8 mouse cellular contexts compared by ENCODE assay signal in the genomic region with DNA sequence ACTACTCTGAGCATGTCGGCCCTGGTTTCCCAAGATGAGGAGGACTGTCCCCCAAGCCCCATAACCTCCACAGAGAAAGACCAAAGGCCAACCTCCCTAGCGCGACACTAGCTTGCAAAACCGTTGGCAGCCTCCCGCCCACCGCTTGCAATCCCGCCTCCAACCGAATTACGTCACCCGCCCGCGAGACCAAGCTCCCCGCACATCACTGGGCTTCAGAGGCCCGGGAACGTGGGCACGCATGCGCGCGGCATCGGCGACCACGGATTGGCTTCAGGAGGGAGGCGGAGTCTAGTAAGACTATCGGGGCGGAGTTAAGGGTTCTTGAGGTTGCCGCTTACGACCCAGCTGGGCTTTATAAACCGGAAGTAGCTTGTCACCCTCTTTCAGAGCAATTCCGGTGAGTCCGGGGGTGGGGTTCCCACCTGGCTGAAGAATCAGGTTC. TPM values are rescaled to one million over a fixed set of nuclear protein-coding genes. Genes with fewer than 3 reads are reported as not detected.
DNase-seq lines count a peak whose midpoint lies in the region; ATAC-seq and TF ChIP-seq lines count a peak whose summit lies in the region.

A gene (minus strand): TSS at position 109 of the 445 bp plus-strand sequence.
A gene (plus strand): TSS at position 314 of the 445 bp plus-strand sequence.

- peaks cover 23% of the 10 kb centered on the region for H3K4me1 ChIP-seq in embryonic facial prominence, embryonic 14.5 days (ENCODE audit: control insufficient read depth, insufficient read depth, low read length)
- H3K4me1 ChIP-seq in heart, adult 2 months (ENCODE audit: control insufficient read depth, insufficient read depth, low read length) = peaks cover 10% of the 10 kb centered on the region
- H3K4me1 ChIP-seq in limb, embryonic 13.5 days = peaks cover 44% of the 10 kb centered on the region
- H3K4me1 ChIP-seq in midbrain, embryonic 16.5 days (ENCODE audit: control insufficient read depth, insufficient read depth, low read length) = peaks cover 39% of the 10 kb centered on the region

- peak; percentile 45; the same call in 1 of the 2 replicates for TF ChIP-seq EP300 in heart, adult 2 months (IDR thresholded peaks at IDR 0.05; ENCODE audit: insufficient read depth, low read depth, low read length)

- H3K4me3 ChIP-seq in embryonic facial prominence, embryonic 14.5 days (ENCODE audit: low read depth, low read length) = peak within 1 kb of the TSS; percentile 66
- H3K4me3 ChIP-seq in heart, adult 2 months = peak within 1 kb of the TSS; percentile 66
- peak within 1 kb of the TSS; percentile 60 for H3K4me3 ChIP-seq in limb, embryonic 13.5 days
- H3K4me3 ChIP-seq in midbrain, embryonic 16.5 days (ENCODE audit: low read depth, low read length) = peak within 1 kb of the TSS; percentile 68

- peaks cover 18% of the 10 kb centered on the region for H3K36me3 ChIP-seq in embryonic facial prominence, embryonic 14.5 days (ENCODE audit: control insufficient read depth, insufficient read depth, low read length)
- H3K36me3 ChIP-seq in heart, adult 2 months (ENCODE audit: control insufficient read depth, insufficient read depth, low read length) = no peaks in the 10 kb centered on the region
- H3K36me3 ChIP-seq in limb, embryonic 13.5 days = peaks cover 21% of the 10 kb centered on the region
- 0 out of 2 replicates have a peak, but pooled peaks cover 7% of the 10 kb centered on the region for H3K36me3 ChIP-seq in midbrain, embryonic 16.5 days (ENCODE audit: control insufficient read depth, insufficient read depth, low read length)

- H3K79me2 ChIP-seq in heart, adult 2 months (replicated peaks; ENCODE audit: control insufficient read depth, insufficient read depth, low read length) = no peaks in the 10 kb centered on the region

- H3K9me3 ChIP-seq in embryonic facial prominence, embryonic 14.5 days (ENCODE audit: control insufficient read depth, low read length) = no peaks in the 10 kb centered on the region
- H3K9me3 ChIP-seq in limb, embryonic 13.5 days = no peaks in the 10 kb centered on the region
- no peaks in the 10 kb centered on the region for H3K9me3 ChIP-seq in midbrain, embryonic 16.5 days (replicated peaks; ENCODE audit: control insufficient read depth, low read length, poor library complexity, severe bottlenecking)

- H3K27ac ChIP-seq in embryonic facial prominence, embryonic 14.5 days (replicated peaks; ENCODE audit: low read depth, low read length) = peak within 1 kb of the TSS; percentile 88
- H3K27ac ChIP-seq in heart, adult 2 months = peak within 1 kb of the TSS; percentile 91
- H3K27ac ChIP-seq in limb, embryonic 13.5 days = peak within 1 kb of the TSS; percentile 87
- peak within 1 kb of the TSS; percentile 92 for H3K27ac ChIP-seq in midbrain, embryonic 16.5 days (ENCODE audit: low read length)

- intact Hi-C loops in heart, adult 2 months (cut with DNase I) = loop anchor here (2.0 to 10.0 kb wide), 4 partner anchors 17 to 259 kb away; a partner anchor contains a TSS

- peak; percentile 89 for TF ChIP-seq POLR2A in heart, adult 2 months (IDR thresholded peaks at IDR 0.05; ENCODE audit: insufficient read depth, low read depth, low read length)

- peaks cover 15% of the 10 kb centered on the region for H3K27me3 ChIP-seq in embryonic facial prominence, embryonic 14.5 days (replicated peaks; ENCODE audit: control insufficient read depth, insufficient read depth, low read length)
- H3K27me3 ChIP-seq in heart, adult 2 months (ENCODE audit: control insufficient read depth, insufficient read depth, low read length) = peaks cover 1% of the 10 kb centered on the region; the same call in 1 of the 2 replicates
- H3K27me3 ChIP-seq in limb, embryonic 13.5 days = peaks cover 24% of the 10 kb centered on the region
- H3K27me3 ChIP-seq in midbrain, embryonic 16.5 days (ENCODE audit: control insufficient read depth, insufficient read depth, low read depth, low read length) = no peaks in the 10 kb centered on the region; the same call in 1 of the 2 replicates

- H3K4me2 ChIP-seq in embryonic facial prominence, embryonic 14.5 days (ENCODE audit: low read depth, low read length) = peak within 1 kb of the TSS; percentile 89
- H3K4me2 ChIP-seq in limb, embryonic 13.5 days (replicated peaks) = peak within 1 kb of the TSS; percentile 83
- H3K4me2 ChIP-seq in midbrain, embryonic 16.5 days (ENCODE audit: low read length) = peak within 1 kb of the TSS; percentile 91

- DNase-seq in 3T3-L1 (ENCODE audit: low read depth, low spot score) = peak; percentile 99
- DNase-seq in adrenal gland, postnatal 4 days (ENCODE audit: low spot score in 2 of 2) = peak; percentile 97
- peak; percentile 99 for DNase-seq in embryonic facial prominence, embryonic 14.5 days (ENCODE audit: low spot score)
- DNase-seq in heart, adult 2 months = peak; percentile 98 to 99
- DNase-seq in kidney, adult 8-10 months = peak; percentile 98 to 100
- DNase-seq in spleen, postnatal 10 days (ENCODE audit: low spot score in 2 of 2) = peak; percentile 96 to 99

- ATAC-seq in embryonic facial prominence, embryonic 14.5 days (ENCODE audit: low read depth) = peak; percentile 94
- ATAC-seq in limb, embryonic 13.5 days (ENCODE audit: low FRiP score, low read depth) = peak; percentile 93
- peak; percentile 96 for ATAC-seq in midbrain, embryonic 16.5 days

- peak within 1 kb of the TSS; percentile 89 for H3K9ac ChIP-seq in embryonic facial prominence, embryonic 14.5 days (ENCODE audit: low read depth, low read length)
- H3K9ac ChIP-seq in heart, adult 2 months (ENCODE audit: low read depth, low read length) = peak within 1 kb of the TSS; percentile 84
- peak within 1 kb of the TSS; percentile 84 for H3K9ac ChIP-seq in limb, embryonic 13.5 days
- H3K9ac ChIP-seq in midbrain, embryonic 16.5 days (ENCODE audit: low read depth, low read length) = peak within 1 kb of the TSS; percentile 87

- under 1% methylated on average over 30 of the region's 30 CpGs for WGBS in embryonic facial prominence, embryonic 14.5 days
- WGBS in heart, adult 2 months = under 1% methylated on average over 30 of the region's 30 CpGs
- under 1% methylated on average over 30 of the region's 30 CpGs for WGBS in limb, embryonic 13.5 days
- under 1% methylated on average over 30 of the region's 30 CpGs for WGBS in midbrain, embryonic 16.5 days

- TF ChIP-seq CTCF in heart, adult 2 months (IDR thresholded peaks at IDR 0.05) = no peak

RNA-seq across cellular contexts. Expression of the first gene that starts in this region (rescaled TPM):
- 10 to 100 TPM; 17.4 to 17.8 TPM for total RNA-seq in adrenal gland, postnatal 4 days (2021)
- 12.4 and 15.7 TPM in 2 replicates for polyA plus RNA-seq in embryonic facial prominence, embryonic 14.5 days (2014; fragmentation: Nextera tagmentation; extraction: Ambion mirVana)
- total RNA-seq in heart, adult 2 months (2021) = 1 to 10 TPM; 2.3 to 2.5 TPM
- 3.0 and 4.0 TPM in 2 replicates for polyA plus RNA-seq in heart, adult 2 months (2012; rRNA removed)
- 25.3 and 26.4 TPM in 2 replicates for polyA plus RNA-seq in limb, embryonic 13.5 days (2015; fragmentation: Nextera tagmentation; extraction: Ambion mirVana)
- 19.2 and 21.7 TPM in 2 replicates for polyA plus RNA-seq in midbrain, embryonic 16.5 days (2015; fragmentation: Nextera tagmentation; extraction: Ambion mirVana)

RNA-seq across cellular contexts. Expression of the second gene that starts in this region (rescaled TPM):
- total RNA-seq in adrenal gland, postnatal 4 days (2021) = 10 to 100 TPM; 80.3 to 82.5 TPM
- polyA plus RNA-seq in embryonic facial prominence, embryonic 14.5 days (2014; fragmentation: Nextera tagmentation; extraction: Ambion mirVana) = 147 and 164 TPM in 2 replicates
- total RNA-seq in heart, adult 2 months (2021) = 10 to 100 TPM; 45.5 to 48.0 TPM
- 46.6 and 84.3 TPM in 2 replicates for polyA plus RNA-seq in heart, adult 2 months (2012; rRNA removed)
- polyA plus RNA-seq in limb, embryonic 13.5 days (2015; fragmentation: Nextera tagmentation; extraction: Ambion mirVana) = 153 and 162 TPM in 2 replicates
- polyA plus RNA-seq in midbrain, embryonic 16.5 days (2015; fragmentation: Nextera tagmentation; extraction: Ambion mirVana) = 173 and 179 TPM in 2 replicates

Comparison
In these comparisons a context has a peak if more than half of its experiments do, and no peak if none do; other contexts are left out.
1. Peak in every context shown above with its lines: DNase-seq, ATAC-seq, H3K4me3 ChIP-seq and H3K27ac ChIP-seq.
2. RNA of the first gene that starts in this region (total RNA-seq): 17.4 to 17.8 TPM in adrenal gland, postnatal 4 days; 2.3 to 2.5 TPM in heart, adult 2 months; every median in the first group is over 4 times any median in the second.